Mouse (Mus musculus) embryonic stem cell, embryonic (primary cell): Measurements from ENCODE around the gene Ing2.

Experiments
- CTCF ChIA-PET, 4 experiments: fragments of 300-600 bp in 2 of 4; fragments of 350-600 bp in 2 of 4; sonication (Branson Sonifier 250); formaldehyde crosslinking; loops; one replicate each; lab custom pipeline; 2022; ENCODE audit warnings: inconsistent platforms in 2 of 4; lab: Charles Lee
- POLR2A ChIA-PET, 4 experiments: fragments of 300-600 bp in 2 of 4; fragments of 350-600 bp in 2 of 4; sonication (Branson Sonifier 250); formaldehyde crosslinking; loops; one replicate each; lab custom pipeline; 2022; ENCODE audit warnings: antibody characterized with exemption in 4 of 4, inconsistent platforms in 1 of 4; lab: Charles Lee

Gene Ing2

DNA sequence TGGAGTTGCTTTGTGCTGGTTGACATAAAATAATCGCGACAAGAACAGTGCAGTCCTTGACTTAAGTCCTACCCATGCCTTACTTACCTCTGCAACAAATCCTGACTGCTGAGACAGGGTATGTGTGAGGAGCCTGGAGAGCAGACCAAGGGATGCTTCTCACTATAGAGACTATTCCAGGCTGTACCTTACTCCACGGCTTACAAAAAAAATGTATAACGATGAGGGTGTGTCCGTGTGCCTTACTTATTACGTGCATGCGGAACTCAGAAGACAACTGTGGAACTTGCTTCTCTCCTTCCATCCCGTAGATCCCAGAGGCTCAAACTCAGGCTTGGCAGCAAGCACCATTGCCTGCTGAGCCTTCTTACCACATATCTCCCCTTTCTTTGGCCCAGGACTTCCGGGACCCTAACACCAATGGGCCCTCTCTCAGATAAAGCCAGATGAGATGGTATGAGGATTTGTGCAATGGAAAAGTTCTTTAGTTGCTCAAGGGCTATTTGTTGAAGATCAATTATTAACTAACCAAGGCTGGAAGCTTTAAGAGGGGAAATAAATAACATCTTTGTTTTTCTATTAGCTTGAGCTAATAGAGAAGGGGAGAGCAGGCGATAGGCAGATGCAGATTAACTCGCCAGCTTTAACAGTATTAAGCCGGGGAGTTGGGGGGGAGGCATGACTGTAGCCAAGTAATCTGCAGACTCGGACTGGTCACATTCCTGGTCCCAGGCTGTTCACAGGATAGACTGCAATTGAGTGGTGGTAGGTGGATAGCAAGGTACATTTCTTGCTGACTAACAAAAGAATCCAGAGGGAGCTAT is 23.2 kb downstream of the Ing2 start:
- ChIA-PET POLR2A (interaction anchor here in 2 of 4 experiments (0.6 to 5.0 kb wide), 4 partner anchors 12 to 733 kb away, joined by 3 to 23 read pairs (median 3); partner anchors contain the start of gene Ing2 (in 2 of the 2)), CTCF (no interaction called here)

DNA sequence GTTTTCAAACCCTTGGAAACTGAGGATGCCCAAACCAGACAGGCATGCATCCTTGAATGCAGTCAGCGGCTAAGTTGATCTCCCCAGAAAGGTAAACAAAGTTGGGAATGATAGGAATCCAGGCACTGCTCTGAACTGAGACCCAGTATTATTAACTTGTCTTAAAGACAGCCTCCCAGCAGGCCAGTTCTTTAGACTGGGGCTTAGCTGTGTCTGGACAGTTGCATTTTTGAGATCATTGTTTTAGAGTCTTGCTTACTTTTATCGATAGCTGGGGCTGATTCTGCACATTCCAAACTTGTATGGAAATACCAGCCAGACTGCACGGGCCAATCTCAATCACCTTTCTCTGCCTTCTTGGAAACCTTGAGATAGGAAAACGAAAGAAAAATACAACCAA is 24.5 kb downstream of the Ing2 start:
- POLR2A ChIA-PET: interaction anchor here in 2 of 4 experiments (0.6 to 5.0 kb wide), 3 partner anchors 12 to 56 kb away, joined by 3 to 23 read pairs (median 3); partner anchors contain the start of gene Ing2 (in 1 of the 2)
- CTCF ChIA-PET: no interaction called here

DNA sequence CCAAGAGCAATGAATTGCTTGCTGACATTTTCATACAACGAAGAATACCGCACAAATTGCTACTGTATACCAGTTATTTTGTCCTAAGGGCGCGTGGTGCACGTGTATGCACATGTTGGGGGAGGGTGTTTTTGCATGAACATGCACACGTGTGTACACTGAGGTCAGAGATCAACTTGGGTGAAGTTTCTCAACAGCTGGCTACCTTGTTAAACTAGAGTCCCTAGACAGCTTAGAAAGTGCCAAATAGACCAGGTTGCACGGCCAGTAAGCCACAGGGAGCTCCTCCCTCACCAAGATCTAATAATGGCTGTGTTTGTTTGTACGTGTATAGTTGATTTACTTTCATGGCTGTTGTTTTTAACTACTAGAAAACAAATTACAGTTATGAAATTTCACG is 25.8 kb downstream of the Ing2 start:
- POLR2A ChIA-PET: interaction anchor here in 2 of 4 experiments (0.9 to 5.0 kb wide), 6 partner anchors 10 to 27 kb away, joined by 3 to 23 read pairs (median 6); partner anchors contain the start of gene Ing2 (in 1 of the 2)
- CTCF ChIA-PET: interaction anchor here in 1 of 4 experiments (0.6 kb wide), 1 partner anchor 680 kb away, joined by 6 read pairs; no protein-coding TSS in a partner anchor

DNA sequence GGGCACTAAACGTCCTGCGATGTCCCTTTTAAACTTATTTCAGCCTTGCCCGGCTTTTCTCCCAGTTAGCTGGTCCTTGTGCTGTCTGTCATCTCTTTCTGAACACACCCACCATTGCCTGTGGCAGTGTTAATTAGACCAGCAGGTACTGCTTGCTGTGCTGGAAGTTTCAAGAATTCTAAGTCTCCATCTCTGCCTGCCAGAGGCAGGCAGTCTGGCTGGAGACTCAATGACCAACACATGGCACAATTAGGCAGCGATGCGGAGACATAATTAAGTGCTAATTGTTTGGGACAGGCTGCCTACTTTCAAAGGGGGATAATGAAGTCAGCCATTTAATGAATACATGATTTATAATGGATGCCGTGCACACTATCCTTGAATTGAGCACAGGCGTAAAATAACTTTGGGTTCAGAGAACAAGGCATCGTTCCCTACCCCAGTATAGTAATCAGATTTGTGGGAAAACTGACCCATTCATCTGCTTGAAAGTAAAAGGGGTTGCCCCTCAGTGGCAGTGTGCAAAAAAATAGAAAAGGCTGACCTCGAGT is 32.8 kb downstream of the Ing2 start:
- CTCF ChIA-PET: no interaction called here
- POLR2A ChIA-PET: interaction anchor here in 1 of 4 experiments (0.7 kb wide), 1 partner anchor 31 kb away, joined by 3 read pairs; no protein-coding TSS in a partner anchor

DNA sequence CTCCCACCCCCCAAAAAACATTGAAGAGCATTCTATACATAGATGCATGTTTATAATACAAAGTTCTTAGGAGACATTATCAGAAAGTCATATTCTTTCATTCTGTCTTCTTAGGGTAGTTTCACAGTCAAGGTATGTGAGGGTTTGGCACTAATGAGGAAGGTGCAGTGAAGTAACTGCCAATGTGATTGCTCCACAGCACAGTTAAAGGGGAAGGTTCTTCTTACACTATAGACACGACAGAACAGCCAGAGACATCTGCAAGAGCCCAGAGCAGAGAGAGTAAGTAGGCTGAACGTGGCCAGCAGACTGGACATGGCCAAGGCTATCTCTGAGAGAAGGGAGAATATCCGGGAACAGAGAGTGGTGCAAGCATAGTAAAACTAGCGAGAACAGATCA is 38.2 kb downstream of the Ing2 start:
- ChIA-PET CTCF (no interaction called here), POLR2A (interaction anchor here in 1 of 4 experiments (1.0 kb wide), 1 partner anchor 38 kb away, joined by 6 read pairs; the partner anchor contains the start of gene Ing2)

DNA sequence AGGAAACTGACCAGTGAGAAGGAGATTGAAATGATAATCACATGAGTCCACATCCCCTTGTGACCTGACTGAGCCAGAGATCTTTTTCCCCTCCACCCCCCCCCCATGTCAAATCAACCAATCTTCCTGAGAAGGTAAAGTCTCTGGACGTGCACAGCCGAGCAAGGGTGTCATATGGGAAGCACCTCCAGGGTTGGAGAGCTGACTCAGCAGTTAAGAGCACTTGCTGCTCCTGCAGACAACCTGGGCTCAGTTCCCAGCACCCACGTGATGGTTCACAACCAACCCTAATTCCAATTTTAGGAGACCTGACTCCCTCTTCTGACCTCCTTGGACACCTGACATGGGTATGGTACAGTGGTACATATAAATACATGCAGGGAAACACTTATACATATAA is 39.3 kb downstream of the Ing2 start:
- ChIA-PET CTCF (interaction anchor here in 2 of 4 experiments (0.6 to 0.8 kb wide), 2 partner anchors 10 to 1636 kb away, joined by 3 to 5 read pairs; no protein-coding TSS in a partner anchor), POLR2A (interaction anchor here in 2 of 4 experiments (0.8 to 1.7 kb wide), 2 partner anchors 13 to 39 kb away, joined by 4 to 6 read pairs; partner anchors contain the start of gene Ing2 (in 1 of the 2))

DNA sequence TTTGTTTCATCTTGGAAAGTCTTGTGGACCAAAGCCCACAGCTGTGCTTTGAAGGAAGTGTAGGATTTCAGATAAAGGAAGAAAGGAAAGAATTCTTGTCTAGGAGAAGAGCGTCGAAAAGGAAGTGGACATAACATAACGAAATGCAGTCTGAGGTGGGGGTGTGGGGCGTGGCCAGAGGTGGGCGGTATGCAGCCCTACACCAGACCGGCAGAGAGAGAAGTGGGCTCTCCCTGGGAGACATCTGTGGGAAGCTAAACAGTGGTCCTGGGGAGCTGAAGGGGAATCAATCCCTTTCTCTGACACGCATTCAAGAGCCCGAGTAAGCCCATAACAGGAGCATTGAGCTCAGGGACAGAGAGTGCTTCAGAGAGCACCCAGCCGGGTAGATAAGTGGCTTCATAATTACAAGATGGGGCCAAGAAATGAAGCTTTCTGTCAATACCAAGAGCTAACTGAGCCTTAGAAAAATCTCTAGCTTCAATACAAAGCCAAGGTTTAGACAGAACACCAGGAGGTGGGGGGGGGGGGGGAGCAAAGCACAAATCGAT is 40.5 kb downstream of the Ing2 start:
- POLR2A ChIA-PET: interaction anchor here in 2 of 4 experiments (0.7 to 1.7 kb wide), 6 partner anchors 9 to 402 kb away, joined by 3 to 6 read pairs (median 3); partner anchors contain the start of gene Ing2 (in 1 of the 2)

DNA sequence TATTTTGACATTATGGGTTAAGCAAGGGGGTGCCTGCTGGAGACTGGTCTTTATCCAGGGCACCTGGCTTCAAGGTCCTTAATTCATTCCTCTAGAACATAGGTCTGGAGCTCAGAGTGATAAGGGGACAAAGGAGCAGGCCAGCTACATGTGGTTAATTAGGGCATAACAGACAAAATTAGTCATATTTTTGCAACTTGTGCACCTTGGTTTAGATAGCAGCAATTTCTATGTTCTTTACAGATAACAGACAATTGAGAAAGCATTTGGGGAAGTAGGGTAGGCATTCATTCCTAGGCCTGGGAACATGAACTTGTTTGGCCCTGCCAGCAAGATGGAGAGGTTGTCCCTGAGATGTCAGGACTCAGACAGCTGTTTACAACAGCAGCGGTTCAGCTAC is 54.2 kb downstream of the Ing2 start:
- POLR2A ChIA-PET: no interaction called here
- CTCF ChIA-PET: interaction anchor here in 1 of 4 experiments (1.1 kb wide), 1 partner anchor 122 kb away, joined by 3 read pairs; no protein-coding TSS in a partner anchor

More for the DNA sequence above, 40.5 kb downstream of the Ing2 start:
- CTCF ChIA-PET: interaction anchor here in 2 of 4 experiments (0.6 to 1.0 kb wide), 2 partner anchors 30 to 1439 kb away, joined by 3 read pairs; no protein-coding TSS in a partner anchor
